Mouse (Mus musculus) midbrain, embryonic 16.5 days (tissue): ENCODE data around the gene Atg10. TPM values are rescaled to one million over a fixed set of nuclear protein-coding genes. Genes with fewer than 3 reads are reported as not detected.

Source experiments
- ATAC-seq: fragments of 200-750 bp; cut with Nextera tagmentation; 2 replicates; pipeline ENCODE4 v1.8.0; 2017; ENCODE audit warnings: moderate TSS enrichment
- H3K27ac ChIP-seq: fragments of 300-500 bp; sonication (generic); 2 replicates; pipeline ENCODE4 v1.5.1; 2014; ENCODE audit warnings: mild to moderate bottlenecking, low read length, mixed read lengths
- H3K27me3 ChIP-seq: fragments of 300-500 bp; sonication (generic); 2 replicates; pipeline ENCODE4 v1.6.1; 2014; ENCODE audit warnings: low read depth, low read length, mixed read lengths; ENCODE audit not compliant: control insufficient read depth, insufficient read depth
- H3K36me3 ChIP-seq: fragments of 300-500 bp; sonication (generic); 2 replicates; pipeline ENCODE4 v1.6.1; 2014; ENCODE audit warnings: mild to moderate bottlenecking, low read length, moderate library complexity, mixed read lengths; ENCODE audit not compliant: control insufficient read depth, insufficient read depth
- H3K4me1 ChIP-seq: fragments of 300-500 bp; sonication (generic); 2 replicates; pipeline ENCODE4 v1.6.1; 2014; ENCODE audit warnings: mild to moderate bottlenecking, low read length, mixed read lengths; ENCODE audit not compliant: control insufficient read depth, insufficient read depth
- H3K4me2 ChIP-seq: fragments of 300-500 bp; sonication (generic); 2 replicates; pipeline ENCODE4 v1.6.1; 2014; ENCODE audit warnings: mild to moderate bottlenecking, low read length, mixed read lengths
- H3K4me3 ChIP-seq: fragments of 300-500 bp; sonication (generic); 2 replicates; pipeline ENCODE4 v1.5.1; 2014; ENCODE audit warnings: low read depth, mild to moderate bottlenecking, low read length, moderate library complexity, mixed read lengths
- H3K9ac ChIP-seq: fragments of 300-500 bp; sonication (generic); 2 replicates; pipeline ENCODE4 v1.6.1; 2014; ENCODE audit warnings: low read depth, low read length, mixed read lengths
- H3K9me3 ChIP-seq: fragments of 300-500 bp; sonication (generic); replicated peaks from 2 replicates; pipeline ENCODE4 v1.6.1; 2014; ENCODE audit warnings: mild to moderate bottlenecking, low read length, mixed read lengths; ENCODE audit not compliant: control insufficient read depth, poor library complexity, severe bottlenecking
- WGBS: fragments of 180-500 bp; shearing (Covaris S2); extraction: QIAGEN DNeasy Blood & Tissue Kit; methylation state at CpG from one replicate; pipeline ENCODE4 v1.1.7; 2014; 5-methylcytosine and 5-hydroxymethylcytosine counted together
- polyA plus RNA-seq: library from polyadenylated mRNA; unstranded; fragments of >200 nt; fragmentation: Nextera tagmentation; extraction: Ambion mirVana; gene quantifications from 2 replicates; pipeline ENCODE4 v1.2.1, GENCODE M21; 2015

Atg10 gene
- polyA plus RNA-seq, 1 experiment from 2014 or later: 11.9 TPM

GRCm38 (mm10) chr13:91221696-91222095 is 2.1 kb downstream of the Atg10 start:
- Histone ChIP-seq H3K9me3 (no peaks in the 10 kb centered on the region), H3K4me3 (no peak overlapping the region), H3K4me2 (no peak overlapping the region), H3K9ac (no peak overlapping the region), H3K4me1 (peaks cover 5% of the 10 kb centered on the region), H3K27me3 (no peaks in the 10 kb centered on the region), H3K36me3 (no peaks in the 10 kb centered on the region), H3K27ac (no peak overlapping the region)
- 90% methylated on average over 4 of the region's 4 CpGs for WGBS
- no peak for ATAC-seq

- no peaks in the 10 kb centered on the region; the same call in 1 of the 2 replicates for H3K4me1 ChIP-seq
- H3K27ac ChIP-seq: no peak overlapping the region
- ATAC-seq: no peak
- H3K4me3 ChIP-seq: no peak overlapping the region
- no peaks in the 10 kb centered on the region for H3K9me3 ChIP-seq
- WGBS: 81% methylated on average over 2 of the region's 2 CpGs
- no peak overlapping the region for H3K4me2 ChIP-seq
- no peaks in the 10 kb centered on the region for H3K27me3 ChIP-seq
- H3K36me3 ChIP-seq: no peaks in the 10 kb centered on the region
- H3K9ac ChIP-seq: no peak overlapping the region
Observed at GRCm38 (mm10) chr13:91217691-91218090, 6.1 kb downstream of the Atg10 start.

GRCm38 (mm10) chr13:91216656-91217205 is 7.0 kb downstream of the Atg10 start:
- no peak overlapping the region for H3K27ac ChIP-seq
- no peaks in the 10 kb centered on the region for H3K36me3 ChIP-seq
- ATAC-seq: no peak
- H3K27me3 ChIP-seq: no peaks in the 10 kb centered on the region
- no peaks in the 10 kb centered on the region for H3K4me1 ChIP-seq
- H3K9me3 ChIP-seq: no peaks in the 10 kb centered on the region
- H3K9ac ChIP-seq: no peak overlapping the region
- no peak overlapping the region for H3K4me2 ChIP-seq
- 83% methylated on average over 3 of the region's 3 CpGs for WGBS
- H3K4me3 ChIP-seq: no peak overlapping the region

- no peak overlapping the region for H3K9ac ChIP-seq
- H3K27ac ChIP-seq: no peak overlapping the region
- no peaks in the 10 kb centered on the region for H3K4me1 ChIP-seq
- 68% methylated on average over 8 of the region's 8 CpGs for WGBS
- no peaks in the 10 kb centered on the region for H3K36me3 ChIP-seq
- ATAC-seq: no peak
- no peak overlapping the region for H3K4me3 ChIP-seq
- H3K9me3 ChIP-seq: no peaks in the 10 kb centered on the region
- H3K27me3 ChIP-seq: no peaks in the 10 kb centered on the region
- H3K4me2 ChIP-seq: no peak overlapping the region
Observed at GRCm38 (mm10) chr13:91212958-91213357, 10.8 kb downstream of the Atg10 start.

- H3K4me1 ChIP-seq: no peaks in the 10 kb centered on the region
- no peaks in the 10 kb centered on the region for H3K36me3 ChIP-seq
- no peaks in the 10 kb centered on the region for H3K27me3 ChIP-seq
- no peaks in the 10 kb centered on the region for H3K9me3 ChIP-seq
- no peak overlapping the region for H3K27ac ChIP-seq
- H3K4me3 ChIP-seq: no peak overlapping the region
- no peak overlapping the region for H3K9ac ChIP-seq
- 84% methylated on average over 5 of the region's 5 CpGs for WGBS
- no peak for ATAC-seq
- no peak overlapping the region for H3K4me2 ChIP-seq
Observed at GRCm38 (mm10) chr13:91206237-91206636, 17.5 kb downstream of the Atg10 start.

- Histone ChIP-seq H3K4me2 (no peak overlapping the region), H3K4me3 (no peak overlapping the region), H3K36me3 (no peaks in the 10 kb centered on the region), H3K9me3 (no peaks in the 10 kb centered on the region), H3K27ac (no peak overlapping the region), H3K27me3 (no peaks in the 10 kb centered on the region), H3K9ac (no peak overlapping the region), H3K4me1 (no peaks in the 10 kb centered on the region)
- WGBS: 73% methylated on average over 7 of the region's 7 CpGs
- no peak for ATAC-seq
Observed at GRCm38 (mm10) chr13:91202564-91202963, 21.2 kb downstream of the Atg10 start.

GRCm38 (mm10) chr13:91187378-91188234 is 36.2 kb downstream of the Atg10 start:
- Histone ChIP-seq H3K27me3 (no peaks in the 10 kb centered on the region), H3K36me3 (no peaks in the 10 kb centered on the region), H3K4me3 (no peak overlapping the region), H3K27ac (no peak overlapping the region), H3K9ac (no peak overlapping the region), H3K9me3 (no peaks in the 10 kb centered on the region), H3K4me2 (no peak overlapping the region), H3K4me1 (no peaks in the 10 kb centered on the region)
- 85% methylated on average over 13 of the region's 13 CpGs for whole genome bisulfite sequencing
- no peak for ATAC-seq

- H3K9ac ChIP-seq: no peak overlapping the region
- H3K9me3 ChIP-seq: no peaks in the 10 kb centered on the region
- H3K4me2 ChIP-seq: no peak overlapping the region
- ATAC-seq: no peak
- no peaks in the 10 kb centered on the region for H3K27me3 ChIP-seq
- no peaks in the 10 kb centered on the region for H3K4me1 ChIP-seq
- H3K4me3 ChIP-seq: no peak overlapping the region
- no peak overlapping the region for H3K27ac ChIP-seq
- no peaks in the 10 kb centered on the region for H3K36me3 ChIP-seq
- 94% methylated on average over 3 of the region's 3 CpGs for WGBS
Observed at GRCm38 (mm10) chr13:91185248-91185867, 38.4 kb downstream of the Atg10 start.

- H3K27ac ChIP-seq: no peak overlapping the region
- 80% methylated on average over 3 of the region's 3 CpGs for WGBS
- no peaks in the 10 kb centered on the region for H3K27me3 ChIP-seq
- H3K4me1 ChIP-seq: peaks cover 8% of the 10 kb centered on the region
- H3K9me3 ChIP-seq: no peaks in the 10 kb centered on the region
- ATAC-seq: no peak
- no peak overlapping the region for H3K4me3 ChIP-seq
- H3K4me2 ChIP-seq: no peak overlapping the region
- no peak overlapping the region for H3K9ac ChIP-seq
- H3K36me3 ChIP-seq: no peaks in the 10 kb centered on the region
Observed at GRCm38 (mm10) chr13:91184226-91184625, 39.5 kb downstream of the Atg10 start.
